Mouse (Mus musculus): ENCODE measurements at regions not wholly inside any gene's neighbourhood (a gene's known extent, or its start where the extent isn't known, plus 50 kb on each side); places are given as distances from the start of the nearest gene placed in this dataset.

DNA sequence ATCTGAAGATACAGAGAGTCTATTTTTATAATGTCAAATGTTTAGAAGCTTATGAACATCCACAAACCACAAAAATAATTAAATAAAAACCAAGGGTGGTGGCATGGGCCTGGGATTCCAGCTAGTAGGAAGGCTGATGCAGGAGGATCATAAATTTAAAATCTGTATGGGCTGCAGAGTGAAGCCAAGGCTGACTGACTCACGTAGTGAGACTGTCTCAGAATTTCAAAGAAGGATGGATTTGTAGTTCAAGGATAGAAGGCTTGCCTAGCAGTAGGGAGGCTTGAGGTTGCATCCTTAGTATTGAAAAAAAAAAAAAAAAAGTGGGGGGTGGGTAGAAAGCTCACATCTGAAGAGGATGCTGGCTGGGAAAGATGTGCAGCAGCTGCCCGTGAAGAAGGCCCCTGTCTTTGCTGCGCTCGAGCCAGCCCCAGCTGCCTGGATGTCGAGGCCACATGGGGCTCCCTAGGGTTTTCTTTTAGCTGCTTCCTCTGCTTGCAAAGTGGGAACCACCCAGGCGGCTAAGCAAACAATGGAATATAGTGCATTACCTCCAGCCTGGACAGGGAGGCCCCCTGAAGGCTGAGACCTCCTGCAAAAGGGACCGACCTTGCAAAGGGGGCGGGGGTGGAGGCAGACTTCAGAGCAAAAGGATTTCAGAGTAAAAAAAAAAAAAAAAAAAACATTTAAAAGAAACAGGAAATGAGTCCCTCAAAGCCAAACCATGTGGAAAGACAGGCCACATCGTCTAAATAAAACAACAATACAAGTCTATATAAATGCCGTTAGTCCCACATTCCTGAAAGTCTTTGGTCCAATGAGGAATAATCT lies 101.3 kb downstream of the Tmco5 start:
- no peak for DNase-seq (ENCODE audit: low spot score in 2 of 2)

DNA sequence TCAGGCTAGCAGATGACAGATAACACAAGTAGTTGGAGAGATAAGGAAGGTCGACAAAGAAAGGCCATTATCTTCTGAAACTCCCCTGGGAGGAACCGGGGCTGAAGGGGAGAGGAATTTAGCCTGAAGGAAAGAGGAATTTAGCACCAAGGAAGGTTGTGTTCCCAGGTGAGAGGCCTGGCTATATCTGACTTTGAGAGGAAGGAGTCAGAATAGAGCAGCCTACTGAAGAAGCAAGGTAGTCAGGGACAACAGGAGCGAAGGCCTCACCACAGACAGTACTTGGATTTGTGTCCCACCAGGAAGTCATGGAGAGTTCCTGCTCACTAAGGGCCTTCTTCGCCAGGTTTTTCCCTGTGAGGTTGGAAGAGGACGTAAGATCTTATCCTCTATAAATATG lies 102.2 kb downstream of the Tmco5 start:
- DNase-seq (ENCODE audit: low spot score in 2 of 2), result no peak

DNA sequence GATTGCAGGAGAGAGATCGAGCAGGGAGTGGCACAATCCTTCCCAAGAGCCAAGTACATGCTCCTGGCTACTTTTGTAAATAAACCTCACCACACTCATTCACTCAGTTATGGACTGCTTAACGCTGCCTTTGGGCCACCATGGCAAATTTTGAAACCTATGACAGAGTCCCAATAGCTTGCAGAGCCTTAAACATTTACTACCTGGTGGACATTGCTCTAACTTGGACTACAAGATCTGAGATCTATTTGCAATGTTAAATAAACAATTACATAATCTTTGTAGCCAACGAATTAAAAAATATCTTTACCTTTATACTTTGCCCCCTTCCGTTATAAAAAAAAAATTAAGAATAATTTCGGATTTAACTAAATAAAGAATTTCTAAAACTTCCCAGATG lies 104.9 kb downstream of the Tmco5 start:
- DNase-seq (ENCODE audit: low spot score in 2 of 2), result no peak

DNA sequence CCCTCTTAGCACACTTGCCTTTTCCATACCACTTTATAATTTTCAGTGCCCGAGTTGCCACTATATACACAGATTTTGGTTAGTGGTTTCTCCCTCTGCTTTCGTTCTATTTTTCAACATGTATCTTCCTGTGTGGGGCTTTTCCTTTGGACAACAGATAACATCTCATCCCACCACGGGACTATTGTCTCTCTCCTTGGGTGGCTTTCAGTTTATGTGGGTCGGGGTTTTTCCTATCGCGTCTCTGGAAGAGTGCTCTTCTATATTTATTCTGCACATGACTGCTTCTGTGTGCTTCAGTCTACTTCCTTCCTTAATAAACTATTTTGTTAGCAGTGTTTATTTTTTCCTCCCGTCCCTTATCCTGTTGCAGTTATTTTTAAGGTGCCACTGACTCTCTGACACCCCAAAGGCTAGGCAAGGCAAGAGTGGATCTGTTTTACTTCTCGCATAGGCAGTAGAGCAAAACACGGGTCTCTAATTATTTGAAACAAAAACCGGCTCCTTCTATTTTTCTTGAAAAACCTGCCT lies 105.4 kb downstream of the Tmco5 start:
- DNase-seq (ENCODE audit: low spot score in 2 of 2), result no peak

DNA sequence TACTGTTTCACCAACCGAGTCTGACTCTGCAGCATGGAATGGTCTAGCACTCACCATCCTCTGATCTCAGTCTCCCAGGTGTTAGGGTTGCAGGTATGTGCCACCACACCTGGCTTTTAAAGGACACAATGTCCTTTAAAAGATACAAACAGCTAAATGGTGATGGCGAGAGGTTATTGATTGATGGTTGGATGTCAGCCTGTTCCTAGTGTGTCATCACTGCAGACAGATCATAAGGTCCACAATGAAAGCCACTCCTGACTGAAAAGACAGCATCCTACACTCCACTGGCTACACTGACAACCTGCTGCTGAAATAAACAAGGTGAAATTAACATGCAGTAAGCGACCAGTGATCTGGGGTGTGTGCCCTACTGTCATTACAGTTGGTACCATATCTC lies 106.1 kb downstream of the Tmco5 start:
- DNase-seq (ENCODE audit: low spot score in 2 of 2), result no peak

DNA sequence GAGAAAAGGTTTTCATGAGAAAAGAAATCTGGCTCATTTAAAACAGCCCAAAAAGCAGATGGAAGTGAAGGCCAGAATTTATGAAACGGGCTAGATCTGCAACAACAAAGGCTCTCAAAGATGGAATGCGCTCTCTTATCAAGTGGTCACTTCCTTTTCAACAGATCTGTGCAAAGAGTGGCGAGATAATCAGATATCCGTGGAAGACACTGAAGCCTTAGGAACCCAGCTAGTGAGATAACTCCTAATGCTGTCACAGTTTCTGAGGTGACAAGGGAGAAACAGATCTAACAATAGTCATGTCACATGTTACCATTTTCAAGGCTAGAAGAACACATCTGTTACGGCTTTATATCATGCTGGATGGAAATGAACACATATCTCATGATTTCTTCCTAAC lies 107.1 kb downstream of the Tmco5 start:
- no peak for DNase-seq (ENCODE audit: low spot score in 2 of 2)

DNA sequence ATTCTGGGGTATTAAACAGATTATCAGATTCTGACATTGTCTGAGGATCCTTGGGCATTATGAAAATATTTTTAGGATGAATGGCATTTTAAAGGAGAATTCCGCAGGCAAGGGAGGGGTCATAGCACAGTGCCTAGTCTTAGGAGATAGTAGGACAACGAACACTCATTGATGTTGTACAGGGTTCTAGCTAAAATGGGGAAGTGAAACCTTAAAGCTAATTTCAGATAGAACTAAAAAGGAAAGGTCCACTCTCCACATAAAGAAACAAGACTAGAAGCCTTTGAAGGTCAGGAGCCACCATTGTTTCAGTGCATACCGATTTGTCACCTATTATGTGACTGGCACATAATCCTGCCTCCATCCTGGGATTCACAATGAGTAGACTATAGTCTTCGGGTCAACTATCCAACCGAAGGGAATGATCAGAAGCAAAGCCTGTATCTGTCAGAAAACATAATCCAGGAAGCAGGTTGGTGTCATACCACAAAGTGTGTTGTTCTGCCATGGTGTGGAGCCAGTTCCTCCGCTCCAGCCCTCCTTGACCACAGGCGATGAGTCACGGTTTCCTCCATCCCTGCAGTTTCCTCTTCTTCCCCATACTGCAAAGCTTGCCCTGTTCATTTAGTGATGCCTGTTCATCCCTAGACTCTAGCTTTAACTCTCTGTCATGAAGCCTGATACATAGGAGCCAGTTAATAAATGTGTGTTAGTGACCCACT lies 110.6 kb downstream of the Tmco5 start:
- no peak for DNase-seq (ENCODE audit: low spot score in 2 of 2)

DNA sequence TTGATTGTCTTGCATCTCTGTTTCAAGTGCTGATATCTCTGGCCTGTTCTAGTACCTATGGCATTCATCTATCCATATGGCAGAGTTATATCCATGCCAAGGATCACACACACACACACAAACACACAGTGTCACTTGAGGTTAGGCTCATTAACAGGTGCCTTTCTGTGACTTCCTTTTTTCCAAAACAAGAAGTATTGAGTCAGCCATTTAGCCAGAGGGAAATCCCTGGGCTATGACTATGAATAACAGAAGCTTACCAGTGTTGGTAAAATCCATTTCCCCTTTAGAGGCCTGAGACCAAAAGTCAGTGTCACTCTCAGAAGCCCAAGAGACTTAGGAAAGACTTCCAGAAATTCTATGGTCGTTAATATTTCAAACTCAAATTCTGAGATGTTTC lies 111.6 kb downstream of the Tmco5 start:
- no peak for DNase-seq (ENCODE audit: low spot score in 2 of 2)

DNA sequence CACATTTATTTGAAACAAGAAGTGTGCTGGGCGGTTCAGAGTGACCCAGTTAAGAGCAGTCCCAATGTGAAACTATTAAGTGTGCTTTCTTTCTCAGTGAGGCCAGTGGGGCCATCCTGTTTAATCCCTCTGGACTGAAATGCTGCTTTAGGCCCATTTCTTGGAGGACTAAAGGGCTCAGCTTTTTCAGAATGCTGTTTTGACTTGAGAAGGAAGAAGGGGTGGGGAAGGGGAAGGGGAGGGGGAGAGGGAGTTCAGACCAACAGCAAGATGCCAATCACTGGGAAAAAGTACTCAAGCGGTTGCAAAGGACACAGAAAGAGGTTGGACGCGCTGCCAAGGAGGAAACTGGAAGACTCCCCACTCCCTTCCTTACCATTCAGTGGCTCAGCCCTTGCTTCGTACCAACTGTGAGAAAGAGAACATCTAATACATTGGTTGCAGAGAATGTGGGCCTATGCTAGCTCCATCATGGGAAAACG lies 113.1 kb downstream of the Tmco5 start:
- no peak for DNase-seq (ENCODE audit: low spot score in 2 of 2)

DNA sequence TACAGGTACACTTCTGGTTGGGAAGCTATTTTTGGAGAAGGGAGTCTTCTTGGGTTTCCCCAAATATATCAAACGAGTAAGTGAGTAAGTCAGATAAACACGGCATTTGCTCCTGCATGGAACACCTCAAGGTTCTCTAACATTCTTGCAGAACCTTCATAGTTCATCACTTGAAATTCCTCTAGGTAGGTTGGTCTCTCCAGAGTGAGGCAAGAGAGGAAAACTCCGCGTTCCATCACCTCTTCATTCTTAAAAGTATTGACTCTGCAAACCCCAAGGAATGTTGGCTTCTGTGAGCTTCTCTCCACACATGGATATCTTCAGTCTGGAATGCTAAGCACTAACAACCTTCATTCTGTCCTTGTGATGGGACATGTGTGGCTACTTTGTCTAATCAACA lies 115.2 kb downstream of the Tmco5 start:
- no peak for DNase-seq (ENCODE audit: low spot score in 2 of 2)

DNA sequence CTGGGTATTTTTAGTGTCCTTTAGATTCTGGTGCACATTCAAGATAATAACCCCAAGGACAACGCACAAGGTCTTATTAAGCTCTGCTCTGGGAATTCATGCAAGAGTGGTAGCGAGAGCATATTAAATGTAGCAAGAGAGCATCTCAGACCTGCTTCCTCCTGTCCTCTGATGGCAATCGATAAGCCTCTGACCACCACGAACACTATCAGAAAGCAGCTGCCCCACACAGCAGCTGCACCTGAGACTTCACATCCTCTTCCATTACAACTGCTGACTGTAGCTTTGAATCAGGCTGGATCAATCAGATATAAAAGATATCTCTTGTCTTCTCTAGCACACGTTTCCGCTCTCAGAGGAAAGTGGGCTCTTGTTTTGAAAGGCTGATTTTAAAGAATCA lies 117.8 kb downstream of the Tmco5 start:
- no peak for DNase-seq (ENCODE audit: low spot score in 2 of 2)

DNA sequence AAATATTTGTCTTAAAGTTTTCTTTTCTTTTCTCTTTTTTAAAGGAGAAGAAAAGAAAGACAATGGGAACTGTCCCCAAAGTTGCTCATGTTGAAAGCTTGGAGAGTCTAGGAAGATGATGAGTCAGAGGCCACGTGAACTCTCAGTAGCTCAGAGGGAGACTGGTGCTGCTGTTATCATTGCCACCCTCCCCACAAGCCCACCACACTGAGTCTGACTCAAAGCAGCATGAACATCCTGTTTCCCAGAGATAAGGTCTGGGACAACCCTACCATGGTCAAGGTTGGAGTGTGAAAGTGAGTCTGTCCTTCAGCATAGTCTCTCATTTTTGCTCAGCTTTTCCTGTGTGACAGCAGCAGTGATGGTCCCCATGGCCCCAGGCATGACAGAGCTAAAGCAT lies 120.3 kb downstream of the Tmco5 start:
- no peak for DNase-seq (ENCODE audit: low spot score in 2 of 2)

DNA sequence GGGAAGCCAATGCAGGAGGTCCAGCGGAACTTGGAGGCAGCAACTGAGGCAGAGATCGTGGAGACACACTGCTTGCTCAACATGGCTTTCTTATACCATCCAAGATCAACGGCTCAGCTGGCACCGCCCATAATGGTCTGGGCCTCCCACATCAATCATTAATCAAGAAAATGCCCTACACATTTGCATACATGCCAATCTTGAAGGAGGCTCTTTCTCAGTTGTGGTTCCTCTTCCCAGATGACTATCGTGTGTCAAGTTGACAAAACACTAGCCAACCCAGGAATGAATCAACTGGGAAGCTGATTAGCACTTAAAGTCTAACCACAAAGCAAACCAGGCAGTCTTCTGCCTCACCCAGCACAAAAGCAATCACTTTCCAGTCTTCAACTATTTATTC lies 121.1 kb downstream of the Tmco5 start:
- no peak for DNase-seq (ENCODE audit: low spot score in 2 of 2)

DNA sequence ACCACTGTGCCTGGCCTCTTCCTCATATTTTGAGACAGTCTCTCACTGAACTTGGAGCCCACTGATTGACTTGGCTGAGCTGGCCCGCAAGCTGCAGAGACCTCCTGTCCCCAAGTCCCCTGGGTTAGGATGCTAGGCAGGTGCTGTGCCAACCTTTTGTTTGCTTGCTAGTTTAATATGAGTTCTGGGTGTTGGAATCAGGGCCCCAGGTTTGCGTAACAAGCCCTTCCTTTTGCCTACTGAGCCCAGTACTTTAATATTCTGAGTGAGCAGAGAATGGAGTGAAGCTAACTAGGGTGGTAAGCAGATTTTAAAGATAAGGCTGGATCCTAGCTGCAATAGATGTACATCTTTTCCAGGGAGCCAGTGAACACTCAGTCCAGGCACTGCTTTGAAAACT lies 117.2 kb upstream of the Spred1 start:
- no peak for DNase-seq (ENCODE audit: low spot score in 2 of 2)

DNA sequence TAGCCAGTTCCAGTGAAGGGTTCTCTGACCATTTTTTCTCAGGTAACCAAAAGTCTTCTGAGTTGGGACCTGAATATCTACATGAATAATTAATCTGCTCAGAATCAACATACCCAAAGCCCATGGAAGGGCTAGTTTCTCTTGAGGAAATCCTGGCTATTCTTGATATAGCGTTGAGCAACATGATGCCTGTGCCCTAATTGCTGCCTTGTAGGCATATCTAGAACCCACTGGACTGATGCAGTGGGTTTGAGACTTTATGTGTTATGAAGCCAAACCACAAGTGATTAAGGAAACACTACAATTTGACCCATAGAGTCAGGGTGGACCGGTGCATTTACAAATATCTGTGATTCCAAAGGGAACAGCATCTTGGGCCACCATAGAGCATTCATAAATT lies 114.3 kb upstream of the Spred1 start:
- no peak for DNase-seq (ENCODE audit: low spot score in 2 of 2)

DNA sequence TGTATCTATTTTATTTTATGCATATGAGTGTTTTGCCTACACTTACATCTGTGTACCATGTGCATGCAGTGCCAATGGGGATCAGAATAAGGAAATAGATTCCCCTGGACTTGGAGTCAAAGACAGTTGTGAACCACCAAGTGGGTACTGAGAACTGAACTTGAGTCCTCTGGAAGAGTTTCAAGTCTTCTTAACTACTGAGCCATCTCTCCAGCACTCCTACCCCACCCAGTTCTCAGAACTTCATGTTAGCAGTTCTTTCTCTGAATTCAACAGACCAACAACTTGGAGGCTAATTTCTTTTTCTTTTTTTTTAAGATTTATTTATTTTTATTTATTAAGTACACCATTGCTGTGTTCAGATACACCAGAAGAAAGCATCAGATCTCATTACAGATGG lies 112.3 kb upstream of the Spred1 start:
- no peak for DNase-seq (ENCODE audit: low spot score in 2 of 2)

DNA sequence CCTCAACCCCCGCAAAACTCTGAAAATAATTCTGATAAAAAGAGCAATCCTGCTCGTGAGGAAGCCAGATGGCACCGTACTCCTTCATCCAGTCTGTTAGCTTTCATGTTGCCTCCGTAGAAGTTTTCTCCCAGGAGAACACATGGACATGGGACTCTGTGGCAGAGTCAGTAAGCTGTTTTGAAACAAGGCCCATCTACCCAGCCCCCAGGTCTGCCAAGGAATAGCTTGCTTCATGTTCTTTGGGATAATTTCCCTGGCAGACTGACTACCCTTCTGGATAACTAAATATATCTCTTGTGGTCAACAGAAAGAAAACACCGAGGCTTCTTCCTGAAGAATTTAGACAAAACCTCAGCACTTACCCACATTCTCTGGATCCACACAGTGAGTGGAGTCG lies 111.2 kb upstream of the Spred1 start:
- peak; percentile 17 to 42 for DNase-seq (ENCODE audit: low spot score in 2 of 2)

DNA sequence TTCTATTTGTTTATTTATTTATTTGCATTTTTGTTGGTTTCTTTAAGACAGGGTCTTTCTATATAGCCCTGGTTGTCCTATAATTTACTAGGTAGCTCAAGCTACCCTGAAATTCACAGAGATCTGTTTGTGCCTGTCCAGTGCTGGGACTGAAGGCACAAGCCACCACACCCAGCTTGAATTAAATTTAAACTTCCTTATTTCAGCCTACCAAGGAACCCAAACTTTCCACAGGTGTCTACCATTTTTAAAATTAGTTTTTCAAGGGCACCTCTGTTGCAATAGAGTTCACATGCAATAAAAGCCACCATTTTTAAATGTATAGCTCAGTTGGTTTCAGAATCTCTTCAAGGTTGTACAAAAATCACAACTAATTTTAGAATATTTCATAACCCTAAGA lies 110.2 kb upstream of the Spred1 start:
- no peak for DNase-seq (ENCODE audit: low spot score in 2 of 2)

DNA sequence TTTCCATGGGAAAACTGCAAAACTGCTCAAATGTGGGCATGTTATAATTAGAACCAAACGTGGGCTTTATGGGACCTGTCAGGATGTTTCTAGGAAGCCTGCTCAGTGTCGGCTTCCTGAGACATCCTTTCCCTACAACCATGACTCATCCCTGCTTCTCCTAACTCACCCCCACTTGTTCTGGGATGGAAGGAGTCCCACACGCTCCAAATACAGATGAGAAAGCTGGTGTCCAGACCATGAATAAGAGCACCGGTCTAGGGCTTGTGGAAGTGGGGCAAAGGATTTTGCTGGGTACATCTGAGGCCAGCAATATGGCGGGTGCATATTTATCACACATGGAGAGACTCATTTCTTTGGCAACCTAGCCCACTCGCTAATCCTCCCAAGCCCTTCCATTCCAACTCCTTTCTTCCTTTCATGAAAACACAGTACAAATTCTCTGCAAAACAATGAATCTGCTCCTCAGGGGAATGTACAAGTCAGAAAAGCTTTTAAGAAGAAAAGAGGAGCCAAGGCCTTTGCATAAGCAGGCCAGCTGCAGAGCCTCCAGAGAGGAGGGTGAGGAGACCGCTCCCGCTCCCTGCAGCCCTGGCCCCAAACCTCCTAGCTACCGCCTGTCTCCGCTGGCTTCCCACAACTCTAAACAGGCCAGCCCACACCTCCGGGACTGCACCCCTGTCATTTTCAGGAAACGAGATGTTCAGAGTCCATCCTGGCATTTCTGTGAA lies 103.1 kb upstream of the Spred1 start:
- DNase-seq (ENCODE audit: low spot score in 2 of 2), result peak; percentile 53 to 69

DNA sequence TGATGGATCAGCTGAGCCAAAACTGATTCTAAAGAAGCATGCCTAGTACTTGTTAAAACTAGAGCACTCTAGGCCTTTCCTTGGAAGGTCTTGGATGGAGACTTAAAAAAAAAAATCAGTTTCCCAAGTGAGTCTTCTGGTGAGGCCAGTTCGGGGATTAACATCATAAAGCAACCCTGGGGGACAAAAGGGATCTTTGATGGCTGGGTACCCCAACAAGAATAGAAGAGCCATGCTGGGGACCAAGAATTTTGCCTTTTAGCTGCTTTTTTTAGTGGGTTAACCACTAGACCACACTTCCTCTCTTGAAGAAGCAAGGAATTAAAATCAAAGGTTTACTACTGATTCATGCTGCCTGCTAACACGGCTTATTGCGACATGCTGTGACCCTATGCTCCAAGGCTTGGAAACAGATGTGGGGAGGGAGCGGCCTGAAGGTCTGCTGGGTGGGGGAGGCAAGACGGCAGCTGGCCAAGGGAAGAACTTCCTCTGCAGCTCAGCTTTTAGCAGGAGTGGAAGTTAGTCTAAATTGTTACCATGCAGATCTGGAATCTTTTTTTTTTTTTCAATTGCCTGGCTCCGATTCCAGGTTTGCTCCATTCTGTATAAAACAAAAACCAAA lies 102.1 kb upstream of the Spred1 start:
- DNase-seq (ENCODE audit: low spot score in 2 of 2), result peak; percentile 16 to 42

DNA sequence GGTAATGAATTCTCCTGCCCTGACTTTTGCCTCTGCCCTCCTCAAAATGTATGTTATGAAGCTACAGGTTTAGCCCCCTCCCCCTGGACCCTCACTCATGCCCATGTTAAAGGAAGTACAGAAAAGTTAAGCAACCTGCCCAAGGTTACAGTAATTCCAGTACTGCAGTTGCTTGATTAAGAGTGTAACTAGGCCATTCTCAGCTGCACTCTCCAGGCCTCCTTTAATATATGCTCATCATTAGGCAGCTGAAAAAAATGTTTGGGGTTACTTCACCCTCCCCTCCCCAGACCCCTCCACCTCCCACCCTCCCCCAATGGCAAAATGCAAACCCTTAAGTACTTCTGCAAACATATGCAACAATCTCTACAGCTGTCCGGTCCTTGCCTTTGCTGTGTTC lies 101.6 kb upstream of the Spred1 start:
- no peak for DNase-seq (ENCODE audit: low spot score in 2 of 2)

Data from left cerebral cortex, adult 18-20 months (tissue).